Mouse (Mus musculus) ovary, postnatal 14 days (tissue): ENCODE data around the gene Fam120a.

Source experiments
- DNase-seq: peaks from one replicate; pipeline ENCODE4 v3.0.0; 2022; ENCODE audit warnings: low spot score

The Fam120a gene

GRCm38 (mm10) chr13:48913141-48913540 lies 54.7 kb downstream of the Fam120a start:
- DNase-seq: no peak

DNA sequence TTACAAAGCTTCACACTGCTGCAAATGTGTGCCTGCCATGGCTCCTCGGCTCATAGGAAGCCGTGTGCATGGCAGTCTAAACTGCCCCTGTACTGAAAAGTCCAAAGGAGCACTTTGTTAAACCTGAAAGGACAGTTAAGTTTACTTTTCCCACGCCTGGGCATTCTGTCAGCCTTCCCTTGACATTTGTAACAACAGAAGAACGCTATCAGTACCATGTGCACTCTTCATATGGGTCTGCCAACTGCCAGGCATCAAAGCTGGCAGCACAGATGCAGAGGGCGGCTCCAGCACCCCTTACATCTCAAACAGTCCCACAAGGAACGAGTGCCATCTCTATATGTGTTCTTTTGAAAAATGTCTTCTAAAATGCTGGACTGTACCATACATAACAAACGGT lies 56.4 kb downstream of the Fam120a start:
- DNase-seq: no peak

GRCm38 (mm10) chr13:48905458-48905857 lies 62.4 kb downstream of the Fam120a start:
- no peak for DNase-seq

- no peak for DNase-seq
These were observed 72.4 kb downstream of the Fam120a start for GRCm38 (mm10) chr13:48895376-48895775.

DNA sequence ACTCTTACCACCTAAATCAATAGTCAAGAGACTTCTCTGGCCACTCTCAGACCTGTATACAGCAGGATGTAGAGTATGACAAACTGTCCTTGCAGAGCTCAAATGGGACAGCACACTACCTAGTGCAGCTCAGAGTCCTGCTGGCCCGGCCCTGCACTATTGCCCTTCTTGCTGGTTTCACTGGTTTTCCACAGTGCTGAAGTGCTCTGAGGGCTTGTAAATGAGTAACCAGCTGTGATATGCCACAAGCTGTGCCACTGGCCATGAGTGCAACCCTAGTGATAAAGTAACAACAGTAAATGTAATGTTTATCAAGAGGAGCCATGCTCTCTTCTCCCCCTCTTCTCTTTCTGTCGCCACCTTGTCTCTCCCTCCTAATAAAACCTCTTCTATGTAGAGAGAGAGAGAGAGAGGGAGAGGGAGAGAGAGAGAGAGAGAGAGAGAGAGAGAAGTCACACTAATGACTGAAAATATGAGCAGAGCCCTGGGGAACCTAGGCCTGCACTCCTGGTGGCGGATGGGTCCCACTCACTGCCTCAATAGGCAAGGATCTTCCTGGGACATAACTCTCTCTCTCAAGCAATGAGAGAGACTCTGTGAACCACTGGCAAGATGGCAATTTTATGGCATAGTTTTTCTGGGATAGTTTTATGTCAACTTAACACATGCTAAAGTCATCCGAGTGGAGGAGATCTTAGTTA lies 77.4 kb downstream of the Fam120a start:
- DNase-seq: no peak

GRCm38 (mm10) chr13:48878534-48878933 lies 89.3 kb downstream of the Fam120a start:
- DNase-seq: peak; percentile 95

GRCm38 (mm10) chr13:48877805-48878204 lies 90.0 kb downstream of the Fam120a start:
- DNase-seq: no peak

- no peak for DNase-seq
These were observed 95.1 kb downstream of the Fam120a start for GRCm38 (mm10) chr13:48872726-48873125.

GRCm38 (mm10) chr13:48871887-48872606 lies 95.8 kb downstream of the Fam120a start:
- DNase-seq: no peak

DNA sequence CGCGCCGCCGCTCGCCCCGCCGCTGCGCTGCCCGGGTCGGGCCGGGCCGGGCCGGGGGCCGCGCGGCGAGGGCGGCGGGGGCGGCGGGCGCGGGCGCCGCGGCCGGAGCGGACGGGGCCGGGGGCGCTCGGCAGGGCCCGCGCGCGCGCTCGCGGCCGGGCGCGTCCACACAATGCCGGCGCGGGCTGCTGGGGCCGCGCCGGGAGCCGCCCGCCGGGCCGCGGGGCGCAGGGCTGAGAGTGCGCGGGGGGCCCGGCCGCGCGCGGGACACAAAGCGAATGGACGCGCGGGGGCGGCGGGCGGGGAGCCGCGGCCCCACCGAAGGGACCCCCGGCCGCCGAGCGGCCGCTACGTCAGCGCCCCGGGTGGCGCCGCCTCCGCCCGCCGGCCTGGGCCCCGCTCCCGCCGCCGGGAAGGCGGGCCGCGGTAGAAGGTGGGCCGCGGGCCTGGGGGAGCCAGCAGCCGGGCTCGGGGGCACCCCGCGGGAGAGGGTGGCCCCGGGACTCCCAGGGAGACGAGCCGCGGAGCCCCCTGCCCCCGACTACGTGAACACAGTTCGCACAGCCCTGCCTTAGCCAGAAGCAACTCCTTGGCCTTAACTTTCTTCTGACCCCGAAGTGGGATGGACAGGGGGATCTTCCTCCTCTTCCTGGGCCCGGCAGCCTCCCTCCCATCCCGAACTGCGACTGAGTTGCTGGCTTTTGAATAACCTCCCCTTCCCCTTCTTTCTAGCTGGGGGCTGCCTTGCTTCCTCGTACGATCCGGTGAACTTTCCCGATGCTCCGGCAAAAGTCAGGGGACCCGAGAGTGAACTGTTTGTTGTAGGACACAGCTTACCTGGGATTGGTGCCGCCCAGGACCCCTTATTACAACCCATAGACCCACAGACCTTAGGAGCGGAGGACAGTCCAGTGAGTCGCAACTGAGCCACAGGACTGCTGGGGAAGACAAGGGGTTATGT lies 96.8 kb downstream of the Fam120a start, which contains the start of gene Phf2:
Gene Phf2 (minus strand): TSS at position 349 of the 961 bp plus-strand sequence.
- DNase-seq: peak; percentile 47

DNA sequence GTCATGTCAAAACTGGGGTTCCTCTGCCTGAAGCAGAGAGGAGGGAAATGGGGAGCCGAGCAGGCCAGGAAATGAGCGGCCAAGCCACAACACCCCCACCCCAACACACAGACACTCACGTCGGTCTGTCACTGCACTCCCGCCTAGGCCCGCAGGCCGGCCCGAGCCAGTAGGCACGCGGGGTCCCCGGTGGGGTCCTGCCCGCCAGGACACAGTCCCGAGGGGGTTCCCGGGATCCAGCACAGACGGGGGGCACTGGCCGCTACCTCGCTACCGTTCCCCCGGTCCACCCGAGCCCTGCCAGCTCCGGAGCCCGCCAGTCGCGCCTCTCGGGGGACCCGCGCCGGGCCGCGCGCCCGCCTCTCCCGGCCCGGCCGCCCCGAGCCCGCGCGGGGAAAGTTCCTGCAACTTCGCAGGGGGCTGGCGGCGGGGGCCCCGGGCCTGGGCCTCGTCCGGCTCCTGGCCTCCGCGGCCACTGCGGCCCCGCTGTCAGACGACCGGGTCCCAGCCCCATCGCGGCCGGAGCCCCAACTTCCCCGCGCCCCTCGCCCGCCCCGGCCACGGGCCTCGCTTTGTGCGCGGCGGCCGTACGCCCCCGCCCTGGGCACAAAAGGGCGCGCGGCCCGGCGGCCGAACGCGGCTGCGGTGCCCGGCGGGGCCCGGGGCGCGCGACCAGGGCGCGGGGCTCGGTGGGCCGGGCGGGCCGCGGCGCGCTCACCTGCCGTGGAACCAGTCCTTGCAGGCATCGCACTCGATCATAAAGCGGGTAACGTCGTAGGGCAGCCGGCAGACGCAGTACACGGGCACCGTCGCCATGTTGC lies 97.7 kb downstream of the Fam120a start:
- peak; percentile 32 for DNase-seq

DNA sequence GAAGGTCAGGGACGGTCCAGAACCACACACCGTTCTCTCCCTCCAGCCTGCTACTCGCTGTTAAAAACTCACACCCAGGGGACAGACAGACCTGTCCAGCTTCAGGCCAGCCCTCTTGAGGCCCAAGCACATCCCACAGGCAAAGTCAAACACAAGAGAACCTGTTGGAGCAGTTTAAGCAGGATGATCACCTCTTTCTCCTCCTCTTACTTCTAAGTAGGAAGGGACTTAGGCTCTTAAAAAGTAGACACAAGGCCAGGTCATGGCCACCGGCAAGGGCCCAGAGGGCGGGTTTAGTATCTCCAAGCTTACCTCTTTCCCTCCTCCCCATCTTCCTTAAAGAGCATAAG lies 98.2 kb downstream of the Fam120a start:
- DNase-seq: no peak

DNA sequence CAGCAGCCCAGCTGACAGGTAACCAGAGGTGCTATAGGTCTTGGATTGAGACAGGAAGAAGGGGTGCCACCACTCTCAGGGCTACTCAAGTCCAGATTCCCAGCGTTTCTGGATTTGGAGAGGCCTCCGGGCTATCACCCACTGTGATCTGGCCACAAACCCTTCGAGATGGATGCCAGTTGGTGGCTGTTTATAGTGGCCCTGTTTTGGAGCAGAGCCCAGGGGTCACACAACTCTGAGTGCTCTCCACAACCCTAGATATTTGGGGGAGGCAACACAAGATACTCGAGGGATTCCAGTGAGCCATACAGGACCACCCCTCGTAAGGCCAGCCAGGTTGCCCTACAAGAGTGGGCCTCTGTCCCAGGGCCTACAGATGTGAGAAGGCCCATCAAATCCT lies 98.7 kb downstream of the Fam120a start:
- DNase-seq: no peak

DNA sequence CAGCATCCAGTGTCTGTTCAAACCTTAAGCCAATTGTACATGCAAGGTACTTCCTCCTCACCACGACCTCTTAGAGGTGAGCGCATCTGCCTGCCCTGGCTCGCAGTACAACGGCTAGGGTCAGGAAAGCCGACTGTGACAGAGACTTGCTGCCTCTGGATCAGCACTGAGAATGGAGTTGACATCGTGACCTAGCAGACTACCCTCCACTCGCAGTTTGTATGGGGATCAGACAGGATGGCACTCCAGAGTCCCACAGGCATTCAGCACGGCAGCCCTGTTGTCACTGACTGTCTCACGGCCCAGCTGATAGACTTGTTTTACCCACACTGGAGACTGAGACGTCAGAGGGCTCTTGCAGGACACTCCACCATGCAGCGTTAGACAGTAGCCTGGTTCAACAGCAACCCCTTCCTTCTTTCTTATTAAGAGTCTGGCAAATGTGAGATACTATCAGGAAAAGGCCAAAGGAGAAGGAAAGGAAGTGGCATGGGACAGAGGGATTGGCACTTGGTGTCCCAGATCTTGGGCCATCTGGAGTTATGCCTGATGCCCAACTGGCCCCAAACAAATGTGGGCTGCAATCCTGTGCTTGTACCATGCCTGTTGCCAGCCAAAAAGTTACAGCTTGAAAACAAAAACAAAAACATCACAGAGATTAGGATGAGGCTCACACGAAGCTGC lies 103.0 kb downstream of the Fam120a start:
- no peak for DNase-seq

DNA sequence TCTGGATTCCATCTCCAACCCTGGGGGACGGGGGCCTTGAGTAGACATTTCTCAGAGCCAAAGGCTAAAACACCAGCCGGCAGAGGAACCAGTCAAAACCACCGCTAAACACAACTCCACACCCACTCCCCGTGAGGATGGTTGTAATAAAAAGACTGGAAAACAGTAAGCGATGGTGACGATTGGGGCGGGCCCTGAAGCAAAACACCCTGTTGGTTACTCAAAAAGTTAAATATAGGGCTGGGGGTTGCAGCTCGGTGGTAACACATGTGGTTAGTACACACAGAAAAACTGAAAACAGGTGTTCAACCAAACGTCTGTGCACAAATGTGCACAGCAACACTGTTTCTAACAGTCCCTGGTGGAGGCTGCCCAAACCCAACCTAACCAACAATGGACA lies 104.3 kb downstream of the Fam120a start:
- DNase-seq: no peak

DNA sequence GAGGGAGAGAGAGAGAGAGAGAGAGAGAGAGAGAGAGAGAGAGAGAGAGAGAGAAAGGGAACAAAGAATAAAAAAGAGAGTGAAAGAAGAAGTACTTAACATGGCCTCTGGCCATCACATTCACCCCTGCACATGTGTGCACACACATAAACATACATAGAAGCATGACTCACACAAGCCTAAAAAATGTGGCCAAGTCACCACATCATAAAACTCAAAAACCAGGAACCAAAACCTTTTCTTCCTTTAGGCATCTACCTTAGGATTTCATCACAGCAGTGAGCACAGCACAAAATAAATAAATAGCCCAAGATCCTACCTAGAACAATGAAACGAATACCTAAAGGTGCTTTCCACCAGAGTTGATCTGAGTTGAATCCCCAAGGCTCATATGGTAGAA lies 105.9 kb downstream of the Fam120a start:
- no peak for DNase-seq

GRCm38 (mm10) chr13:48858779-48859178 lies 109.0 kb downstream of the Fam120a start:
- no peak for DNase-seq

GRCm38 (mm10) chr13:48858054-48858453 lies 109.8 kb downstream of the Fam120a start:
- DNase-seq: no peak

DNA sequence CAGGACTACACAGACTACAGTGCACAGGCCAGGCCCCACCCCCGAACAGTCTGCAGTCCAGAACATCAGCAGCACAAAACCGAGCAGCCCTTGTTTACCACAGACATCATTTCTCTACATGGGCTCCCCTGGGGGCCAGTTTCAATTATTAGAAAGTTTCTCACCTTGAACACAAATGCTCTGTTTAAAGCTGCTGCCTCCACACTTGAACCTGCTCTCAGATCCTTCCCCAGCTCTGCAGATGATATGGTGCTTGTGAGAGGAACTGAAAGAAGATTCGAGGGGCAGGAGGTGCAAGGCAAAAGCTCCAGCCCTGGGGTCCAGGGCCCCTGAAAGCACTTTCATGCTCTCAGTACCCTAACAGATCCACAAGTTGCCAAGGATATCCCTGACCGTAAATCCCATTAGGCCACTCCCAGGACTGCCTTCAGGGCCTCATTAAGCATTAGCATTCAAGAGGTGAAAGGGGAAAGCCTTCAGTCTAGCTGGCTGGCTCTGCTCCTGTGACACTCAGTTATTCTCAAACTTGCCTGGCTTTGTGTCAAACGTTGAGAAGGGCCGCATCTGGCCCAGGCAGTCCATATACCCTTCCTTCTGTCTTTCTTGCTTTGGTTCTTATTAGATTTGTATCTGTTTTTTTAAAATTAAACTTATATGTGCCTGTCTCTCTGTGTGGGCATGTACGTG lies 110.4 kb downstream of the Fam120a start:
- no peak for DNase-seq

DNA sequence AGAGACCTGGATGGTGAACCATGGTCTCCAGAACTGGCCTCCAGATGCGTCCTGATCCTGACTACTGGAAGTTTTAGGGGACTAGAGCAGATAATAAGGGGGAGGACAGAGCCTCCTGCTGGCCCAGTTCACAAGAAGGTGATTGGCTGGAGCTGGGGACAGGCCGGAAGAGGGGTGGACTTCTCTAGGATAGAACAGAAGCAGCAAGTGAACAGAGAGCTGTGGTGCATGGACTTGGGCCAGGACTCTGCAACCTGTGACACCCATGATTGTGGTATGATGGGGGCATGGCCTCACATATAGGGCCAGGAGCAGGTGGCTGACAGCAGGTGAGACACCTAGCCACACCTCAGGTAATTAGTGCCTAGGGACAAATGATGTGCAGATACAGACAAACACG lies 113.9 kb downstream of the Fam120a start:
- DNase-seq: no peak
